Mouse (Mus musculus): ENCODE measurements around the gene Btbd16. TPM values are rescaled to one million over a fixed set of nuclear protein-coding genes. Genes with fewer than 3 reads are reported as not detected.

Btbd16 gene
- polyA plus RNA-seq, 1 experiment: not detected

DNA sequence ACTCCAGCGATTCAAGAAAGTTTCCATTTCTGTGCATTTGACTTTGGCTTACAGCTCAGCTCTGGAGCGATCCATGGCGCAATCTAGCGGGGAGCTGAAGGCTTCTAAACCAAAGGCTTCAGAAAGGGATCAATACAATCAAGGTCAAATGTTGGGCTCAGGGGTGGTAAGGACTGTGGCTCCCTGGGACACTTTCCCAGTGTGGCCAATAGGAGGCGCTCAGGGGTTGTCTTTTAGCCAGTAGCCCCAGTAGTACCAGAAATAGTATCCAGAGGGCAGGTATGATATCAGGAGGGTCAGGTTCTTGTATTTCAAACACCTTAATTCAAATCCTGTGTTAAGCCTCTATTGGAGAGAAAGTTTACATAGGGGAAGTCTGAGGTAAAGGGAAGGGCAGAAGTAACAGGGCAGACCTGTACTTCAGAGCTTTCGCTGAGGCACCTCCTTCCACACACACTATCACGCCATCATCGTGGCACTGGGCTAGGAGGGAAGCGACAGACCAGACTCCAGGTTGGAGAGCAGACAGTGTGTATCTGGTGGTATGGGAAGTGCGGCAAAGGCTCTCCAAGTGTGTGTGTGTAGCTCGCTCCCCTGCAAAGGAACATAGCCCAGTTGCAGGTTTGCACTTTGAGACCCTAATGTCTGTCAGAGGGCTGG lies 568 bp upstream of the Btbd16 start:
- TF ChIP-seq POLR2A (IDR thresholded peaks at IDR 0.05; ENCODE audit: borderline replicate concordance, extremely low read depth, insufficient read depth, insufficient read length, poor library complexity, severe bottlenecking) (no peak), CTCF (IDR thresholded peaks at IDR 0.05; ENCODE audit: borderline replicate concordance, extremely low read depth, insufficient read depth, insufficient read length) (peak; percentile 62)
- no peak for DNase-seq (ENCODE audit: low read depth)

DNA sequence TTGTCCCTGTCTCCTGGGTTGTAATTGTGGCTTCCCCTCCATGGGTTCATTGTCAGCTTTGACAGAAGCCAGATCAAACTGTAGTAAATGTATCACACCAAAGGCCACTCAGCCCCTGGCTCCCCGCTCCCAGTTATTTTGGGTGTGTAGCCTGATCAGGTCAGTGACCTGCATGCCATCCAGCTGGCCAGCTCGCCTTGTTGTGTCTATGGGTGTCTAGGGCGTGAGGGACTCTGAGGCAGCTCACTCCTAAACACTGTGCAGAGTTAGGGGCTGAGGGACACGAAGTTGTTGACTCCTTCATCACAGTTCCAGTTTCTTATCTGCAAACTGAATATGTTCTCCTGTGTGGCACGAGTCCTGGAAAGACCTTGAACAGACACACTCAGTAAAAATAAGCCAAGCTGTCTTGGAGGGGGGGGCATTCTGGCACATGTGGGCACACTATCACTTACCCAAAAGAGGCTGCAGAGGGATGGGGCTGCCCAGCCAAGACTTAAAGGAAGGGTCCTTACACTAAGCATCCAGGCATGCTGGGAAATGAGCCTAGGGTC lies 7.1 kb downstream of the Btbd16 start:
- TF ChIP-seq CTCF (IDR thresholded peaks at IDR 0.05; ENCODE audit: borderline replicate concordance, extremely low read depth, insufficient read depth, insufficient read length): no peak
- TF ChIP-seq POLR2A (IDR thresholded peaks at IDR 0.05; ENCODE audit: borderline replicate concordance, extremely low read depth, insufficient read depth, insufficient read length, poor library complexity, severe bottlenecking): no peak
- DNase-seq (ENCODE audit: low read depth): no peak

DNA sequence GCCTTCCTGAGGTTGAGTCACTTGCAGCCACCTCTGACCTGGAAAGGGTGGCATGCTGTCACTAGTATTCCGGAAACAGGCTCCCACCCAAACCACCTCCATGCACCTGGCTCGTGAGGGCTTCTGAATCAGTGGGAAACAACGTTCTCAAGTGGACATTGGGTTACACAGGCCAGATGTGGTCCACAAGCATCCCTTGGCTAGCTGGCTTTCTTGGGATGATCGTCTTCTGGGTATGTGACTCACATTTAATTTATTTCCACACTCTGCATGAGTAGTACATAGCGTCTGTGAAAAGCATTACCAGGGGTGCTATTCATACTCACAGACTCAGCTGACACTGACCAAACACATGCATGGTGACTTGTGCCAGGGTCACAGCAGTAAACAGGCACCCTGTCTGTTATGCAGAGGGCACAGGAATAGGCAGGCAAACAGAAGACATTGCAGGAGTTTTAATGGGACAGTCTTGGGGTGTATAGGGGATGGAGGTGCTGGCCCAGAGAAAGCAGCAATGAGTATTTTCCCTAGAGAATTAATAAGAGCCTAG lies 8.7 kb downstream of the Btbd16 start:
- TF ChIP-seq CTCF (IDR thresholded peaks at IDR 0.05; ENCODE audit: borderline replicate concordance, extremely low read depth, insufficient read depth, insufficient read length): no peak
- TF ChIP-seq POLR2A (IDR thresholded peaks at IDR 0.05; ENCODE audit: borderline replicate concordance, extremely low read depth, insufficient read depth, insufficient read length, poor library complexity, severe bottlenecking): no peak
- DNase-seq (ENCODE audit: low read depth): no peak

DNA sequence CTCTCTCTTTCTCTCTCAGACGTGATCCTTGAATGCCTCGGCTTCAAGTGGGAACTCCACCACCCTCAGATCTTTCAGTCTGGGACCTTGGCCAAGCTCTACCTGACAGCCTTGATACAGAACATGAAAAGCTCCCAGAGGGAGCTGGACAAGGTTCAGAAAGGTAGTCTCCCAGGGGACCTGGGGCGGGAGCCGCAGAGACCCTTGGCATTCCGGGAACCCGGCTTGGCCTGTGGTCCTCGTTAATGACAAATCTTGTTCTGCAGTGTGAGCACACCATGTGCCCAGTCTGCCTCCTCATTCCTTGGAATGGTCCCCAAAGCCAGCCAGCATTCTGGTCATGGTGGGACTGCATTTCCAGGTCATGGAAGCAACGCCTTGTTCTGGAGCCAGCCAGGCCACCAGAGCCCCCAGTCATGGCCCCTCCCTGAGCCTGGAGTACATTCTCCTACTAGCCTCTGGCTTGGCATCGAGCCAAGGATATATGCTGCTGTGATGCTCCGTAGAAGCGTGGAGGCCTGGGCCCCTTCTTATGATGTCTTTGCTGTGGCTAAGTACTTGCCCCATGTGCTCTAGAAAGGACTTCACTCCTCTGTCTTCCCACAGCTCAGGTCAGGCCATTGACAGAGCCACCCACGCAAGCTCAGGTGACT lies 12.2 kb downstream of the Btbd16 start:
- TF ChIP-seq POLR2A (IDR thresholded peaks at IDR 0.05; ENCODE audit: borderline replicate concordance, extremely low read depth, insufficient read depth, insufficient read length, poor library complexity, severe bottlenecking) (no peak), CTCF (IDR thresholded peaks at IDR 0.05; ENCODE audit: borderline replicate concordance, extremely low read depth, insufficient read depth, insufficient read length) (no peak)
- no peak for DNase-seq (ENCODE audit: low read depth)

DNA sequence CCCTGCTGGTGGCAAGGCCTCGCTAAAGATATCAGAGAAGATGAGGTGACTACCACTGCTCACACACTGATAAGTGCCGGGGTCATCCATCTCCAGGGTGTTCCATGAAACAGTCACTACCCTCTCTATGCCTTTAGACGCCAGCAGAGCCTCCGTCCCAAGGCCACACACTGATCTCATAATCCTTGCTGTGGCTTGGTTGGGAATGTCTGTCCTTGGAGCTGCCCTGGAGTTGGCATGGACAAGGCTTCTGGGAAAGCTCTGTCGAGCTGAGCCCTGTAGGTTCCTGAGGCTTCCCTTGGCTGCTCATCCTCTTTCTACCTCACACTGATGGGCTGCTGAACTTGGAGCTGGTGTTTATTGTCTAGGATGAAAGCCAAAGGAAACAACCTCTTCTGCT lies 12.8 kb downstream of the Btbd16 start:
- no peak for DNase-seq (ENCODE audit: low read depth)
- TF ChIP-seq POLR2A (IDR thresholded peaks at IDR 0.05; ENCODE audit: borderline replicate concordance, extremely low read depth, insufficient read depth, insufficient read length, poor library complexity, severe bottlenecking): no peak
- no peak for TF ChIP-seq CTCF (IDR thresholded peaks at IDR 0.05; ENCODE audit: borderline replicate concordance, extremely low read depth, insufficient read depth, insufficient read length)

DNA sequence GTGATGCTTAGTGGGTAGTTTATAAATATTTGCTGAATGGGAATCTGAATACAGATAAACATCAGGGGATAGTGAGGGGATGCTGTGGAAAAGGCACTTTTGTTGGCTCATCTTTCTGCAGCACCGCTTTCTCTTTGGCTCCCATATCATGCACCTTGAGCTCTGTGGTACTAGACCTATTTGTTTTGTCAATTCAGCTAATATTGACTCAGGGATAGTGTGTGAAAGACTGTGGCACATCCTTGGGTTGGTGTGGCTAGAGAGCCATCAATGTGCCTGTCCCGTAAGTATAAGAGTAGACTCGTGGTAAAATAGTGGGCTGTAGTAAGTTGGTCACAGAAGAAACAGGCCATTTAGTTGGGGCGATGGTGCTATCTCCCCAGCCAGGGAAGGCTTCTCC lies 13.7 kb downstream of the Btbd16 start:
- TF ChIP-seq CTCF (IDR thresholded peaks at IDR 0.05; ENCODE audit: borderline replicate concordance, extremely low read depth, insufficient read depth, insufficient read length): no peak
- TF ChIP-seq POLR2A (IDR thresholded peaks at IDR 0.05; ENCODE audit: borderline replicate concordance, extremely low read depth, insufficient read depth, insufficient read length, poor library complexity, severe bottlenecking): no peak
- DNase-seq (ENCODE audit: low read depth): no peak

DNA sequence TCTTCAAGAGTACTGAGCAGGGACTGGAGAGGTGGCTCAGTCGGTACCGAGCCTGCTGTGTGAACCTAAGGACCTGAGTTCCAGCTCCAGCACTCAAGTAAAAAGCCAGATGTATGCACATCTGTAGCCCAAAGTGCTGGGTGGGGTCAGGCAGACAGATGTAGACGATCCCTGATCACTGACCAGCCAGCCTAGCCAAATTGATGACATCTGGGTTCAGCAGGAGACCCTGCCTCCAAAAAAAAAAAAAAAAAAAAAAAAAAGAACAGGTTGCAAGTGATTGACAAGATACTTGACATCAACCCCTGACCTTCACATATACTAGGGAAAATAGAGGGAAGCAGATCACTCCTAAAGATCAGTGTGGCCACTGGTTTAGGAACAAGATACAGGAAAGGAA lies 15.1 kb downstream of the Btbd16 start:
- no peak for DNase-seq (ENCODE audit: low read depth)
- no peak for TF ChIP-seq CTCF (IDR thresholded peaks at IDR 0.05; ENCODE audit: borderline replicate concordance, extremely low read depth, insufficient read depth, insufficient read length)
- no peak for TF ChIP-seq POLR2A (IDR thresholded peaks at IDR 0.05; ENCODE audit: borderline replicate concordance, extremely low read depth, insufficient read depth, insufficient read length, poor library complexity, severe bottlenecking)

DNA sequence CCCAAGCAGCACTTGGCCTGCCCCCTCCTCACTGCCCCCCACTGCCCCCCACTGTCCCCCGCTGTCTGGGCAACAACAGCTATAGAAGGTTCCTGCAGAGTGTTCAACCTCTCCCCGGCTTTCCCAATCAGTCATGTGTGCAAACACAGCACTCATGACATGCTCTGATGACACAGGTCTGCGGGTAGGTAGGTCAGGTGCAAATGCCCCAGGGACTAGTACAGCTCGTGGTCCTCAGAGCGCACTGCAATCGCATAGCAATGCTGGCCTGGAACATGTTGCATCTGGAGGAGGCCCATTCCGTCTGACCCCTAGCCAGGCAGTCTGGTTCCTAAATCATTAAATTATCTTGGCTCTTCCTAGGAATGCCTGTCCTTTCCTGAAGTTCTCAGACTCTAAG lies 15.6 kb downstream of the Btbd16 start:
- TF ChIP-seq POLR2A (IDR thresholded peaks at IDR 0.05; ENCODE audit: borderline replicate concordance, extremely low read depth, insufficient read depth, insufficient read length, poor library complexity, severe bottlenecking) (no peak), CTCF (IDR thresholded peaks at IDR 0.05; ENCODE audit: borderline replicate concordance, extremely low read depth, insufficient read depth, insufficient read length) (no peak)
- DNase-seq (ENCODE audit: low read depth): no peak

DNA sequence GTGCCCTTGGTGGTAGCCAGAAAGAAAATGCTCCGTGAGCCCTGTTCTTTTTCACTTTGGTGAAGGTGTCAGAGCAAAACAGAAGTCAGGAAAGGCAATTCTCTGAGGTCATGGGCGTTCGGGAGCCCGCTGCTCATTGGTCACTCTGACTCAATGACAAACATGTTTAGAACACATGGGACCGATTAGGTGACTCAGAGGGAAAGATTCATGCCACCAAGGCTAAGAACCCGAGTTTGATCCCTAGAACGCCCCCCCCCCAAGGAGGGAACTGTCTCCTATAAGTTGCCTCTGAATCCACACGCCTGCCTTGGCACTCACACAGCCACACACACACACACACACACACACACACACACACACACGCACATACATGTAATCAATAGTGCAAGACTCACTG lies 19.8 kb downstream of the Btbd16 start:
- TF ChIP-seq CTCF (IDR thresholded peaks at IDR 0.05; ENCODE audit: borderline replicate concordance, extremely low read depth, insufficient read depth, insufficient read length) (no peak), POLR2A (IDR thresholded peaks at IDR 0.05; ENCODE audit: borderline replicate concordance, extremely low read depth, insufficient read depth, insufficient read length, poor library complexity, severe bottlenecking) (no peak)
- DNase-seq (ENCODE audit: low read depth): no peak

DNA sequence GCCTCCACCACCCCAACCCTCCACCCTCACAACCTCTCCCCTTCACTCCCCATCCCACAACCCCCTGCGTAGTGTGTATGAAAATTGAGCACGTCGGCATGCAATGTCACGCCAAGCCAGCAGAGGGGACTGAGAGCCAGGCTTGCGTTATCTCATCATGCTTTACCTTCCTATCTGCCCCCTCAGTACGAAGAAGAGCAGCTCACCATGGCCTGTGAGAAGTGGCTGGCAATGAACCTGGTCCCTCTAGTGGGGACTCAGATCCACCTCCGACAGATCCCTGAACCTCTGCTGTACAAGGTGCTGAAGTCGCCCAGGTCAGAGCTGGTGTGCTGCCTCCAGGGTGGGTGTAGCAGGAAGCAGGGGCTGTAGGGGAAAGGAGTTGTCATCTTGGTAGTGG lies 22.9 kb downstream of the Btbd16 start:
- DNase-seq (ENCODE audit: low read depth): no peak
- TF ChIP-seq CTCF (IDR thresholded peaks at IDR 0.05; ENCODE audit: borderline replicate concordance, extremely low read depth, insufficient read depth, insufficient read length) (peak; percentile 42; the same call in 1 of the 2 replicates), POLR2A (IDR thresholded peaks at IDR 0.05; ENCODE audit: borderline replicate concordance, extremely low read depth, insufficient read depth, insufficient read length, poor library complexity, severe bottlenecking) (no peak)

DNA sequence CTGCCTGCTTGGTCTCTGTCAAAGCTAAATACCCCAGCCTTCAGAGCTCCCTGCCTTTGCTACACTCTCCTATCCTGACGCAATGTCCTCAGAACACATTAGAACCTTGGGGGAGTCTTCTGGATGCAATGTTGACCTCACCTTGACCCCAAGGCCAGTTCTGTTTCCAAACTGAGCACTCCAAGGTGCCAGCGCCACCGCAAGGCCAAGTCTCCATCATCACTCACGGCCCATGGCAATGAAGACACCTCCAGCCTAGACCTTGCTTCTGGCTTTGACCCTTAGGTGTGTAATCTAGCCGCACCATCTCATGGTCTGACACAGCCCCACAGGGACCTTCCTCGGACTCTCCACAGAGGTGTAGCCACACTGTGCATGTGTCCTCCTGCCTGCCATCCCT lies 23.7 kb downstream of the Btbd16 start:
- no peak for DNase-seq (ENCODE audit: low read depth)
- TF ChIP-seq POLR2A (IDR thresholded peaks at IDR 0.05; ENCODE audit: borderline replicate concordance, extremely low read depth, insufficient read depth, insufficient read length, poor library complexity, severe bottlenecking) (no peak), CTCF (IDR thresholded peaks at IDR 0.05; ENCODE audit: borderline replicate concordance, extremely low read depth, insufficient read depth, insufficient read length) (no peak)

Data from brain, embryonic 14.5 days (tissue).